ENCODE assay signal across 1 mouse cellular context in genomic region chr17:25825311-25825710, GRCm38 (mm10).
TF ChIP-seq lines count a peak whose summit lies in the region.

No protein-coding gene starts in this region.

TF ChIP-seq in CH12.LX, 34 proteins besides CTCF, POLR2A, EP300 and RAD21:
- no peak for TF ChIP-seq ZMIZ1 (IDR thresholded peaks at IDR 0.05; ENCODE audit: low read depth, low read length)
- TF ChIP-seq SMC3 (IDR thresholded peaks at IDR 0.05; ENCODE audit: low read depth, low read length), result no peak
- TF ChIP-seq PAX5 (IDR thresholded peaks at IDR 0.05; ENCODE audit: low read length), result no peak
- no peak for TF ChIP-seq ETS1 (conservative IDR thresholded peaks at IDR 0.05; ENCODE audit: low read depth, low read length)
- TF ChIP-seq MEF2A (IDR thresholded peaks at IDR 0.05; ENCODE audit: borderline replicate concordance, low read depth, low read length), result no peak
- no peak for TF ChIP-seq ZKSCAN1 (IDR thresholded peaks at IDR 0.05; ENCODE audit: borderline replicate concordance, low read depth, low read length)
- no peak for TF ChIP-seq MAFK (IDR thresholded peaks at IDR 0.05; ENCODE audit: insufficient replicate concordance, low read length)
- no peak for TF ChIP-seq RCOR1 (conservative IDR thresholded peaks at IDR 0.05; ENCODE audit: low read depth, low read length)
- TF ChIP-seq NELFE (IDR thresholded peaks at IDR 0.05; ENCODE audit: low read depth, low read length), result no peak
- TF ChIP-seq CHD2 (IDR thresholded peaks at IDR 0.05; ENCODE audit: low read length), result no peak
- TF ChIP-seq MXI1 (IDR thresholded peaks at IDR 0.05; ENCODE audit: low read depth, low read length), result no peak
- no peak for TF ChIP-seq ZNF384 (IDR thresholded peaks at IDR 0.05; ENCODE audit: low read depth, low read length)
- no peak for TF ChIP-seq ELF1 (IDR thresholded peaks at IDR 0.05; ENCODE audit: low read depth, low read length)
- TF ChIP-seq MAZ (IDR thresholded peaks at IDR 0.05; ENCODE audit: low read depth, low read length), result no peak
